Mouse (Mus musculus) adrenal gland, postnatal 4 days (tissue): ENCODE data around the gene Fam184b. TPM values are rescaled to one million over a fixed set of nuclear protein-coding genes. Genes with fewer than 3 reads are reported as not detected.

Experiments used
- total RNA-seq, 2 experiments: library from RNA; stranded (reverse); gene quantifications; 2 replicates each; pipeline ENCODE4 v1.2.3; 2021

Fam184b gene
- total RNA-seq, 2 experiments from 2014 or later, result 1.2 to 1.8 TPM

Other genes with a start within 250 kb of the Fam184b start
- gene Qdpr, start 189.4 kb downstream of the Fam184b start, total RNA-seq, result 100 to 1,000 TPM; 157 to 158 TPM
- not detected for gene Clrn2, start 185.9 kb downstream of the Fam184b start, total RNA-seq
- gene Lap3, start 146.2 kb downstream of the Fam184b start, total RNA-seq, result 10 to 100 TPM; 84.4 to 84.7 TPM
- gene Med28, start 119.4 kb downstream of the Fam184b start, total RNA-seq, result 10 to 100 TPM; 89.3 to 94.4 TPM
- gene Ncapg, start 30.3 kb upstream of the Fam184b start, total RNA-seq, result 10 to 100 TPM; 16.7 to 21.4 TPM
- gene Lcorl, start 218.0 kb upstream of the Fam184b start, total RNA-seq, result 10 to 100 TPM; 32.6 to 33.3 TPM